Mouse (Mus musculus): ENCODE measurements at regions not wholly inside any gene's neighbourhood (a gene's known extent, or its start where the extent isn't known, plus 50 kb on each side); places are given as distances from the start of the nearest gene placed in this dataset.

DNA sequence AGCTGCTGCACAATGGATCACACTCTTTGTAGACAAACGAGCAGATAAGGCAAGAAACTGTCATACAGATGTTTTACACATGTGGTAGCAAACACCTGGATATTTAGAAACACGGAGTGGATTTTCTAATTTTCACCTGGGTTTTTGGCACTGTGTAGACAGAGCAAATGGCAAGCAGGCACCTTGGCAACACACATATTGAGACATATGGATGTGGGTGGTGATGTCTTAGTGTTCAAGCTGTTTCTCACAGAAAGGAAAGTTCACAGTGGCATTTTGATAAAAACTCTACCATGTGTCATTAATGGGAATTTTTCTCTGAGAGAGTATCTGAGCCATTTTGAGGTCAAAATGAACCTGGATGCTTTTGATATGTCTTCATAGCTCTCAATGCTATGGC lies 417.9 kb upstream of the Megf9 start:
- 83% methylated on average over 2 of the region's 2 CpGs for WGBS
- Histone ChIP-seq H3K27me3 (ENCODE audit: insufficient read depth, low read length) (no peaks in the 10 kb centered on the region), H3K4me3 (ENCODE audit: low read depth, low read length) (no peak overlapping the region), H3K4me2 (ENCODE audit: low read depth, low read length, poor library complexity, severe bottlenecking) (no peak overlapping the region), H3K4me1 (ENCODE audit: insufficient read depth, low read length) (no peaks in the 10 kb centered on the region), H3K9me3 (ENCODE audit: low read length) (no peaks in the 10 kb centered on the region), H3K9ac (replicated peaks; ENCODE audit: low read length, poor library complexity, severe bottlenecking) (no peak overlapping the region), H3K36me3 (ENCODE audit: insufficient read depth, low read length) (no peaks in the 10 kb centered on the region), H3K27ac (ENCODE audit: low read depth, low read length) (no peak overlapping the region)
- TF ChIP-seq CTCF (IDR thresholded peaks at IDR 0.05): no peak
- ATAC-seq (ENCODE audit: low FRiP score) (no peak), DNase-seq (ENCODE audit: low spot score) (no peak)

DNA sequence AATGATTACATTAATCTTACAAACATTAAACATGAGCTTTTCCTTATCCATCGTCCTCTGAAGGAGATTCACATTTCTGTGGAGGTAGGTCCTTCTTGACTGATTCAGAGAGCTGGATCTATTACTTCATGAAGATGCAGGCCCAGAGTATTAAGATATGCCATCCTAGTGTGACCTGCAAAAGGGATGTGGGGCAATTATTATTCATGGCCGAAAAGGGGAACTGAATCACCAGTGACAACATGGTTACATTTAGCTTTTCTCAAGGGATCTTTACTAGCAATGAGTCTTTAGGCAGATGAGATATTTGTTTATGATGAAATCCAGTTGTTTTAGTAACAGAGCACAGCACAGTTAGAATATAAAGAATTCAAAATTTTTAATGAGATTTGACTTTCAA lies 405.4 kb upstream of the Megf9 start:
- Histone ChIP-seq H3K4me3 (ENCODE audit: low read depth, low read length) (no peak overlapping the region), H3K27me3 (ENCODE audit: insufficient read depth, low read length) (no peaks in the 10 kb centered on the region), H3K36me3 (ENCODE audit: insufficient read depth, low read length) (no peaks in the 10 kb centered on the region), H3K9ac (replicated peaks; ENCODE audit: low read length, poor library complexity, severe bottlenecking) (no peak overlapping the region), H3K4me2 (ENCODE audit: low read depth, low read length, poor library complexity, severe bottlenecking) (no peak overlapping the region), H3K9me3 (ENCODE audit: low read length) (no peaks in the 10 kb centered on the region), H3K4me1 (ENCODE audit: insufficient read depth, low read length) (no peaks in the 10 kb centered on the region), H3K27ac (ENCODE audit: low read depth, low read length) (no peak overlapping the region)
- DNase-seq (ENCODE audit: low spot score): no peak
- no peak for ATAC-seq (ENCODE audit: low FRiP score)
- WGBS: 86% methylated on average over 2 of the region's 2 CpGs
- no peak for TF ChIP-seq CTCF (IDR thresholded peaks at IDR 0.05)

DNA sequence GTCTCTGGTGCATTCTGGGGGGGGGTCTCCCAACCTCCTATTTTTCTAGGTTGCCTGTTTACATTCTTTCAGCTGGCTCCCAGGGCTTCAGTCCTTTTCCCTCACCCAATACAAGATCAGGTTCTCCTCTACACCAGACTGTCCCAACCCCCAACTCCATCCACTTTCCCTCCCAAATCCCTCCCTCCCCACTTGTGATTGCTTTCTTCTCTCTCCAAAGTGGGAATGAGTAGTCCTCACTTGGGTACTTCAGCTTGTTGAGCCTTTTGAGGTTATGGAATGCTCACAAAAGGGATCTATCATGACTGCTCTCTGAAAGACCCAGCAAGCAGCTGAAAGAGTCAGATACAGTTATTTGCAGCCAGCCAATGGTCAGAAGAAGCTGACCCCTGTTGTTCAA lies 399.3 kb upstream of the Megf9 start:
- Histone ChIP-seq H3K36me3 (ENCODE audit: insufficient read depth, low read length) (no peaks in the 10 kb centered on the region), H3K9me3 (ENCODE audit: low read length) (no peaks in the 10 kb centered on the region), H3K27me3 (ENCODE audit: insufficient read depth, low read length) (no peaks in the 10 kb centered on the region), H3K9ac (replicated peaks; ENCODE audit: low read length, poor library complexity, severe bottlenecking) (no peak overlapping the region), H3K4me2 (ENCODE audit: low read depth, low read length, poor library complexity, severe bottlenecking) (no peak overlapping the region), H3K4me1 (ENCODE audit: insufficient read depth, low read length) (no peaks in the 10 kb centered on the region), H3K4me3 (ENCODE audit: low read depth, low read length) (no peak overlapping the region), H3K27ac (ENCODE audit: low read depth, low read length) (no peak overlapping the region)
- ATAC-seq (ENCODE audit: low FRiP score): no peak
- no peak for DNase-seq (ENCODE audit: low spot score)
- TF ChIP-seq CTCF (IDR thresholded peaks at IDR 0.05): no peak

DNA sequence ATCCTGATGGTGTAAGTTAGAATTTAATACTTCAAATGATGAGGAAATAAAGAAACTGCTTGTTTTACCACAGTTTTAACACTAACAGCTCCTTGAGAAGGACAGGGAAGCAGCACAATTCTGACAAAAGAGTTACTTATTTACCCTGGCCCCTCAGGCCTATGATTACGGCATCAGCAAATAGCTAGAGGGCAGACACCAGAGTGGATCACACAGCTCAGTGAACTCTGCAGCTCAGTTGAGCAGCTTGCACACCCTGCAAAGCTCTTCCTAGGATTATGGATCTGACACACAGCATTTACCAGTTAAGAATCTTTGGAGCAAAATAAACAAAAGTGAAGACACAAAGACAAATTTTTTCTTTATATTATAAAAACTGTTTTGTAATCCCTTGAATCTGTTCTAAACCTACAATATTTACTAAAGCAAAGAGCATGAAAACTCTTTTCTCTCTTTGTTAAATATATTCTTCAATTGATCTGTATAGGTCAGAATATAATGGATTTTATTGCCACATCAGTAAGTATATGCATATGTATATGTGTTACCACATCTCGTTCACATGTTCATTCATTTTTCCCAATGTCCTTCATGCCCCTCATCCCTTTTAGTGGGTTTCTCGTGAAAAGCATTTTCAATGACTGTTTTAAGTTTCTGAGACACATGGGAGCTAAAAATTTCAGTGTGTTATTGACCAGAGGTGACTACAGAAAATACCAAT lies 387.3 kb upstream of the Megf9 start:
- no peaks in the 10 kb centered on the region for H3K4me1 ChIP-seq (ENCODE audit: insufficient read depth, low read length)
- WGBS: 47% methylated on average over 3 of the region's 3 CpGs
- no peak overlapping the region for H3K9ac ChIP-seq (replicated peaks; ENCODE audit: low read length, poor library complexity, severe bottlenecking)
- TF ChIP-seq CTCF (IDR thresholded peaks at IDR 0.05): no peak
- DNase-seq (ENCODE audit: low spot score) (peak; percentile 5), ATAC-seq (ENCODE audit: low FRiP score) (no peak)
- H3K36me3 ChIP-seq (ENCODE audit: insufficient read depth, low read length): no peaks in the 10 kb centered on the region
- H3K9me3 ChIP-seq (ENCODE audit: low read length): no peaks in the 10 kb centered on the region
- no peaks in the 10 kb centered on the region for H3K27me3 ChIP-seq (ENCODE audit: insufficient read depth, low read length)
- no peak overlapping the region for H3K4me2 ChIP-seq (ENCODE audit: low read depth, low read length, poor library complexity, severe bottlenecking)
- no peak overlapping the region for H3K4me3 ChIP-seq (ENCODE audit: low read depth, low read length)
- no peak overlapping the region for H3K27ac ChIP-seq (ENCODE audit: low read depth, low read length)

DNA sequence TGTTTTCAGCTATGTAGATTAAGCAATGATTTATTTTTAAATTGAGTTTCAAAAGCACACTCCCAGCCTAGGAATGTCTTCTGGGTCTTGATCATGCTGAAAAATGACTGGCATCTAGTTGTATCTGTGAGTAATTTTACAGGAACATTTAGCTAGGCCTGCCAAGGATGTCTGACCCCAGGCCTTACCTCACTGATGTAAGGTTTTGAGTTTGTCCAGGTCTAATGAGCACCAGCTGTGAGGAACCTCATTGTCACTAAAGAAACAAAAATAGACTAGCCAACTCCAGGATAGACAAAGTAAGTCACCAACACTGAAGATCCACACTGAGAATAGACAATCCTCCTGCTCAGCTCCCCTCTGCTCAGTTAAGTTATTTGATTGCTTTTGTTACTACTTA lies 379.8 kb upstream of the Megf9 start:
- H3K36me3 ChIP-seq (ENCODE audit: insufficient read depth, low read length): no peaks in the 10 kb centered on the region
- no peak overlapping the region for H3K4me2 ChIP-seq (ENCODE audit: low read depth, low read length, poor library complexity, severe bottlenecking)
- H3K9me3 ChIP-seq (ENCODE audit: low read length): no peaks in the 10 kb centered on the region
- DNase-seq (ENCODE audit: low spot score): no peak
- H3K9ac ChIP-seq (replicated peaks; ENCODE audit: low read length, poor library complexity, severe bottlenecking): no peak overlapping the region
- no peak overlapping the region for H3K27ac ChIP-seq (ENCODE audit: low read depth, low read length)
- TF ChIP-seq CTCF (IDR thresholded peaks at IDR 0.05): no peak
- H3K27me3 ChIP-seq (ENCODE audit: insufficient read depth, low read length): no peaks in the 10 kb centered on the region
- H3K4me3 ChIP-seq (ENCODE audit: low read depth, low read length): no peak overlapping the region
- ATAC-seq (ENCODE audit: low FRiP score): no peak
- no peaks in the 10 kb centered on the region for H3K4me1 ChIP-seq (ENCODE audit: insufficient read depth, low read length)

DNA sequence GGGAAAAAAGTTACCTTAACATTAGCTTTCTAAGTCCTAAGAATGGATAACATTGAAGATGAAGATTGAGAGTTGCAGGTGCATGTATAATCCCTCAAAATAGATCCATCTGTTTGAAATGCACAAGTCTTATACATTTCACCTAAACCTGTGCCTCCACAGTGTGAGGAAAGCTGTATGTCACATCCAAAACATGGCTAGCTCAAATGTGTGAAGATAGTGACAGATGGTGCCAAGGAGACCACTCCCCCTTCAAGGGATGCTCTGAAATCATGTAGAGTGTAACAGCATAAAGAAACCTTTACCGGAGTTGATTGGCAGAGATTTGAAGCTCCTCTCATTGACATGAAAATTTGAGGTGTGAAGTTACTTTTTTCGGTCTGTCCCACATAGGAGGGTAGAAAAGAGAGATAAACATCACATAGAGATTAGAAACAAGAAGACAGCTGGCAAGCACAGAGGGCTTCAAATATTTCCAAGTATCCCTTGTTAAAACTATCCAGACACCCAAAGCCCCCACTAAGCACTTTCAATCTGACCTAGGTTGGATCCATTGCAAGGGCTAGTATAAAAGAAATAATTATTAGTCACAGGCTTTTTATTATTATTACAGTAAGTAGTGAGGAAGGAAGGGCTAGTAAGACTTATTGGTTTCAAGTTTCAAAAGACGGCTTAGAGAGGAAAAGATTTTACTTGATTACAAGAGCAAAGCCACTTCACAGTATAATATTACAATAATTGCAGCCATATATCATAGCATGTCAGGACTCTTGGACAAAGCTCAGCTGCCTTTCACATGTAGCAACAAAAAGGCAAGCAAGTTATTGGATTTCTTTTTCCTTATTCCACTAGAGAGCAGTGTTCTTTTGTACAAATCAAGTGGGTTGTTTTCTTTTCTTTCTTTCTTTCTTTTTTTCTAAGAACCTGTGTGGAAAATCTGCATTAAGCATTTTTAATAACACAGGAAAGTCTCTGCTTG lies 372.3 kb upstream of the Megf9 start:
- WGBS: 74% methylated on average over 3 of the region's 3 CpGs
- Histone ChIP-seq H3K4me2 (ENCODE audit: low read depth, low read length, poor library complexity, severe bottlenecking) (no peak overlapping the region), H3K4me3 (ENCODE audit: low read depth, low read length) (no peak overlapping the region), H3K9me3 (ENCODE audit: low read length) (no peaks in the 10 kb centered on the region), H3K4me1 (ENCODE audit: insufficient read depth, low read length) (no peaks in the 10 kb centered on the region), H3K27ac (ENCODE audit: low read depth, low read length) (no peak overlapping the region), H3K9ac (replicated peaks; ENCODE audit: low read length, poor library complexity, severe bottlenecking) (no peak overlapping the region), H3K36me3 (ENCODE audit: insufficient read depth, low read length) (no peaks in the 10 kb centered on the region), H3K27me3 (ENCODE audit: insufficient read depth, low read length) (no peaks in the 10 kb centered on the region)
- DNase-seq (ENCODE audit: low spot score) (peak; percentile 36), ATAC-seq (ENCODE audit: low FRiP score) (no peak)
- peak; percentile 68 for TF ChIP-seq CTCF (IDR thresholded peaks at IDR 0.05)

Measured in midbrain, postnatal 0 days (tissue).